Mouse (Mus musculus) embryonic facial prominence, embryonic 11.5 days (tissue): Measurements from ENCODE around the gene Dync1h1. TPM values are rescaled to one million over a fixed set of nuclear protein-coding genes. Genes with fewer than 3 reads are reported as not detected.

Experiments
- ATAC-seq: fragments of 200-750 bp; cut with Nextera tagmentation; replicated peaks from 2 replicates; pipeline ENCODE4 v1.8.0; 2017; ENCODE audit warnings: low read depth; ENCODE audit not compliant: insufficient number of reproducible peaks, low FRiP score, low TSS enrichment
- DNase-seq: peaks from one replicate; pipeline ENCODE4 v3.0.0-alpha.2; 2015; ENCODE audit warnings: low spot score
- H3K27ac ChIP-seq: fragments of 300-500 bp; sonication (generic); replicated peaks from 2 replicates; pipeline ENCODE4 v1.5.1; 2014; ENCODE audit warnings: mild to moderate bottlenecking, low read depth, low read length, control low read depth
- H3K27me3 ChIP-seq: fragments of 300-500 bp; sonication (generic); 2 replicates; pipeline ENCODE4 v1.6.1; 2014; ENCODE audit warnings: mild to moderate bottlenecking, low read length, moderate library complexity, mixed read lengths; ENCODE audit not compliant: control insufficient read depth, insufficient read depth
- H3K36me3 ChIP-seq: fragments of 300-500 bp; sonication (generic); replicated peaks from 2 replicates; pipeline ENCODE4 v1.6.1; 2014; ENCODE audit warnings: low read depth, mild to moderate bottlenecking, low read length, moderate library complexity, mixed read lengths; ENCODE audit not compliant: control insufficient read depth, insufficient read depth
- H3K4me1 ChIP-seq: fragments of 300-500 bp; sonication (generic); 2 replicates; pipeline ENCODE4 v1.6.1; 2014; ENCODE audit warnings: low read length, mixed read lengths; ENCODE audit not compliant: control insufficient read depth, insufficient read depth
- H3K4me2 ChIP-seq: fragments of 300-500 bp; sonication (generic); 2 replicates; pipeline ENCODE4 v1.6.1; 2014; ENCODE audit warnings: low read depth, mild to moderate bottlenecking, control low read depth, low read length, moderate library complexity
- H3K4me3 ChIP-seq: fragments of 300-500 bp; sonication (generic); 2 replicates; pipeline ENCODE4 v1.5.1; 2014; ENCODE audit warnings: low read depth, low read length, control low read depth
- H3K9ac ChIP-seq: fragments of 300-500 bp; sonication (generic); replicated peaks from 2 replicates; pipeline ENCODE4 v1.6.1; 2014; ENCODE audit warnings: mild to moderate bottlenecking, control low read depth, low read length
- H3K9me3 ChIP-seq: fragments of 300-500 bp; sonication (generic); replicated peaks from 2 replicates; pipeline ENCODE4 v1.6.1; 2016; ENCODE audit warnings: mild to moderate bottlenecking, low read length, inconsistent platforms, mixed read lengths; ENCODE audit not compliant: control insufficient read depth
- WGBS: fragments of 180-500 bp; shearing (Covaris S2); extraction: QIAGEN DNeasy Blood & Tissue Kit; methylation state at CpG from one replicate; pipeline ENCODE4 v1.1.7; 2014; 5-methylcytosine and 5-hydroxymethylcytosine counted together
- polyA plus RNA-seq: library from polyadenylated mRNA; unstranded; fragments of >200 nt; fragmentation: Nextera tagmentation; extraction: Ambion mirVana; gene quantifications from 2 replicates; pipeline ENCODE4 v1.2.1, GENCODE M21; 2014

Gene Dync1h1
- polyA plus RNA-seq, 1 experiment from 2014 or later, result 52.8 TPM

DNA sequence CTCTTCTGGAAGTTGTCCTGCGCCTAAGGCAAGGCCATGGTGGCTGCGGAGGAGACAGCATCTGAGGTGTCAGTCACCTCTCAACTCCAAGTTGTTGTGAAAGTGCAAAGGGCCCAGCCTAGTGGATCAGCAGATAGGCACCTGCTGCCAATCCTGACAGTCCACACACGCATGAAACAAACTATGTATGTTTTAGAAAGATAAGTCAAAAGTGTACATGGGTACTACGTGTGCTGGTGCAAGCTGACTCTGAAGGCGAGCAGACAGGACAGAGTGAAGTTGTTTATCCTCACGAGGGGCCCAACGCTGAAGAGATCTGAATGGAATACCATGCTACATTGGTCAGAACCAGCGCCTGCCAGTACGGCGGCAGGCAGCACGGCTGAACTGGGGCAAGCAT is 36.4 kb upstream of the Dync1h1 start:
- H3K9me3 ChIP-seq, result no peaks in the 10 kb centered on the region
- ATAC-seq (no peak), DNase-seq (no peak)
- no peaks in the 10 kb centered on the region for H3K4me1 ChIP-seq
- H3K4me3 ChIP-seq, result no peak overlapping the region
- H3K27ac ChIP-seq, result no peak overlapping the region
- WGBS, result 95% methylated on average over 11 of the region's 11 CpGs
- H3K9ac ChIP-seq, result no peak overlapping the region
- no peaks in the 10 kb centered on the region for H3K27me3 ChIP-seq
- peaks cover 4% of the 10 kb centered on the region for H3K36me3 ChIP-seq
- no peak overlapping the region for H3K4me2 ChIP-seq

- no peaks in the 10 kb centered on the region for H3K4me1 ChIP-seq
- no peak for DNase-seq
- H3K4me2 ChIP-seq, result no peak overlapping the region
- H3K27ac ChIP-seq, result no peak overlapping the region
- 96% methylated on average over 9 of the region's 9 CpGs for WGBS
- H3K27me3 ChIP-seq, result no peaks in the 10 kb centered on the region
- H3K4me3 ChIP-seq, result no peak overlapping the region
- H3K9me3 ChIP-seq, result no peaks in the 10 kb centered on the region
- H3K9ac ChIP-seq, result no peak overlapping the region
- ATAC-seq, result no peak
- H3K36me3 ChIP-seq, result peaks cover 2% of the 10 kb centered on the region
Observed at GRCm38 (mm10) chr12:110566366-110566765, 34.9 kb upstream of the Dync1h1 start.

DNA sequence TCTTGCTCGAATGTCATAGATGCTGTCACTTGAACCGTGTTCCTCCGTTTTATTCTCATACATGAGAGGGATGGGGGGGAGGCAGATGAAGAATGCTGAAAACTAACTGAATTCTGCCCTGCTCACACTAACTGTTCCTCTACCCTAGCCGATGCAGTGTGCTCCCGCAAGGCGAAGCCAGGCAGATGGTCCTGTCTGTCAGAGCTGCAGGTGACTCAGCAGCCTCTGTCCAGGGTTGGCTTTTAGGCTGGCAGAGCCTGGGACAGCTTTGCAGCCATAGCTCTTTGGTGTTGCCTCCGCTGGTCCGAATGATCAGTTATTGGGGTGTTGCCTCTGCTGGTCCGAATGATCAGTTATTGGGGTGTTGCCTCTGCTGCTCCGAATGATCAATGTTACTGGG is 30.2 kb upstream of the Dync1h1 start:
- ATAC-seq (no peak), DNase-seq (no peak)
- Histone ChIP-seq H3K27ac (no peak overlapping the region), H3K9me3 (no peaks in the 10 kb centered on the region), H3K4me1 (no peaks in the 10 kb centered on the region), H3K9ac (no peak overlapping the region), H3K27me3 (no peaks in the 10 kb centered on the region), H3K4me2 (no peak overlapping the region), H3K36me3 (no peaks in the 10 kb centered on the region), H3K4me3 (no peak overlapping the region)
- 91% methylated on average over 10 of the region's 10 CpGs for WGBS

- H3K9ac ChIP-seq, result no peak overlapping the region
- no peak overlapping the region for H3K27ac ChIP-seq
- ATAC-seq (no peak), DNase-seq (no peak)
- no peaks in the 10 kb centered on the region for H3K36me3 ChIP-seq
- 94% methylated on average over 4 of the region's 4 CpGs for WGBS
- H3K4me1 ChIP-seq, result no peaks in the 10 kb centered on the region
- no peaks in the 10 kb centered on the region for H3K9me3 ChIP-seq
- H3K4me3 ChIP-seq, result no peak overlapping the region
- no peaks in the 10 kb centered on the region for H3K27me3 ChIP-seq
- H3K4me2 ChIP-seq, result no peak overlapping the region
Observed at GRCm38 (mm10) chr12:110572351-110572750, 28.9 kb upstream of the Dync1h1 start.

- Histone ChIP-seq H3K9ac (no peak overlapping the region), H3K4me3 (no peak overlapping the region), H3K36me3 (no peaks in the 10 kb centered on the region), H3K27me3 (no peaks in the 10 kb centered on the region), H3K9me3 (no peaks in the 10 kb centered on the region), H3K27ac (no peak overlapping the region), H3K4me1 (no peaks in the 10 kb centered on the region), H3K4me2 (no peak overlapping the region)
- ATAC-seq, result no peak
- no peak for DNase-seq
- 85% methylated on average over 8 of the region's 8 CpGs for WGBS
Observed at GRCm38 (mm10) chr12:110573635-110574034, 27.6 kb upstream of the Dync1h1 start.

DNA sequence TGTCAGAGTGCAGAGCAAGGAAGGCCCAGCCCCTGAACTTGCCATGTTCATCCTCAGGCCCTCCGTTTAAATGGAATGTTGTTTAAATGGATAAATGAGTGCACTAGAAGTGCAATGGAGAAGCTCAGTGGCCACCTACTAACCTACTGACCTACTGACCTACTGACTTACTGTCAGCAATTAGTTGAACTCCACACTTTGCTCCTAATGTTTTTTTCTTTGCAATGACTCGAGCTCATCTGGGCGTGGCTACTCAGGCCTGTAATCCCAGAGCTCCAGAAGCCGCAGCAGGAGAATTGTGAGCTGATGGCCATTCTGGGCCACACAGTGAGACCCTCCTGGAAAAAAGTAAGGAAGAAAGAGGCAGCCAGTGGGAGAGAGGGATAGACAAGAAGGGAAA is 25.3 kb upstream of the Dync1h1 start:
- no peaks in the 10 kb centered on the region for H3K27me3 ChIP-seq
- DNase-seq, result no peak
- no peak for ATAC-seq
- H3K9me3 ChIP-seq, result no peaks in the 10 kb centered on the region
- H3K4me2 ChIP-seq, result no peak overlapping the region
- no peak overlapping the region for H3K27ac ChIP-seq
- H3K4me1 ChIP-seq, result no peaks in the 10 kb centered on the region
- peaks cover 2% of the 10 kb centered on the region; the same call in 1 of the 2 replicates for H3K36me3 ChIP-seq
- H3K9ac ChIP-seq, result no peak overlapping the region
- no peak overlapping the region for H3K4me3 ChIP-seq
- WGBS, result 73% methylated on average over 4 of the region's 4 CpGs

GRCm38 (mm10) chr12:110578333-110578732 is 22.9 kb upstream of the Dync1h1 start:
- Histone ChIP-seq H3K4me1 (no peaks in the 10 kb centered on the region), H3K4me3 (no peak overlapping the region), H3K4me2 (no peak overlapping the region), H3K9ac (no peak overlapping the region), H3K27ac (no peak overlapping the region), H3K36me3 (peaks cover 2% of the 10 kb centered on the region; the same call in 1 of the 2 replicates), H3K27me3 (no peaks in the 10 kb centered on the region), H3K9me3 (no peaks in the 10 kb centered on the region)
- no peak for ATAC-seq
- DNase-seq, result no peak
- 83% methylated on average over 9 of the region's 9 CpGs for WGBS

GRCm38 (mm10) chr12:110588622-110589021 is 12.6 kb upstream of the Dync1h1 start:
- ATAC-seq (no peak), DNase-seq (no peak)
- Histone ChIP-seq H3K36me3 (no peaks in the 10 kb centered on the region), H3K9ac (no peak overlapping the region), H3K9me3 (no peaks in the 10 kb centered on the region), H3K27ac (no peak overlapping the region), H3K4me2 (no peak overlapping the region), H3K4me3 (no peak overlapping the region), H3K27me3 (no peaks in the 10 kb centered on the region), H3K4me1 (no peaks in the 10 kb centered on the region; the same call in 1 of the 2 replicates)
- 80% methylated on average over 6 of the region's 6 CpGs for WGBS
